Mouse (Mus musculus): ENCODE measurements at regions not wholly inside any gene's neighbourhood (a gene's known extent, or its start where the extent isn't known, plus 50 kb on each side); places are given as distances from the start of the nearest gene placed in this dataset.

GRCm38 (mm10) chr2:124755244-124755643 lies 312.7 kb upstream of the Slc24a5 start:
- TF ChIP-seq POLR2A (IDR thresholded peaks at IDR 0.05; ENCODE audit: insufficient read depth, low read depth, low read length) (no peak), EP300 (IDR thresholded peaks at IDR 0.05; ENCODE audit: insufficient read depth, low read depth, low read length) (no peak)
